Mouse (Mus musculus): ENCODE measurements around the gene Tmem223.

Gene Tmem223

DNA sequence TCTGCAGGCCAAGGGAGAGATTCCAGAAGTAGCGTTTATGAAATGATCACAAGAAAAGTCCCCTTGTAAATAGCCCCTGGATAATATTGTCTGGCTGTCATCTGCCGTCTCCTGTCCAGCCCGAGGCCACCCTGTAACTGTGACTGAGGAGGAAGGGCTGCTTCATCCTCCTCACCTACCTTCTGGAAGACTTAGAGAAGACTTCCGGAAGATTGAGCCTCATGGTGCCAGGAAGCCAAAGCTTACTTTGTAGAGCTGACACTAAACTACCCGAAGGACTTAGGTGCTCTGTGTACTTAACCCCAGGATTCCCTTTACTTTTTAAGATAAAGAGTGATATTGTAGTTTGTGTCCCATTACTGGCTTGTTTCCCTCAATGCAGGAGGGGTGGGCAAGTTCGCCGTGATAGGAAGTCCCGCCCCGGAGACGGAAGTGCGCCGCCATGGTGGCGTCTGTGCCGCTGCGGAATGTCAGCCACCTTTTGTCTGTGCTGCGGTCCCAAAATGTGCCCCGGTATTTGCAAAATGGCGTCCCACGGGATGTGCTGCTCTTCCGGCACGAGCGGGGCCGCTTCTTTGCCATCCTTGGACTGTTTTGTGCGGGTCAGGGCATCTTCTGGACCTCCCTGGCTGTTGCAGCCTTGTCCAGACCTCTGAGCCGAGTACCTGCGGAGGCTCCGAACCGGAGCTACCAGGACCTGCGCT, at the start of gene Tmem223:
Tmem223 (plus strand) TSS at position 430 of the 704 bp plus-strand sequence.
- in situ Hi-C loops (cut with MboI, MseI) = loop anchor here (25.0 kb wide), 1 partner anchor 1967 kb away; the partner anchor contains the start of gene Cd5

DNA sequence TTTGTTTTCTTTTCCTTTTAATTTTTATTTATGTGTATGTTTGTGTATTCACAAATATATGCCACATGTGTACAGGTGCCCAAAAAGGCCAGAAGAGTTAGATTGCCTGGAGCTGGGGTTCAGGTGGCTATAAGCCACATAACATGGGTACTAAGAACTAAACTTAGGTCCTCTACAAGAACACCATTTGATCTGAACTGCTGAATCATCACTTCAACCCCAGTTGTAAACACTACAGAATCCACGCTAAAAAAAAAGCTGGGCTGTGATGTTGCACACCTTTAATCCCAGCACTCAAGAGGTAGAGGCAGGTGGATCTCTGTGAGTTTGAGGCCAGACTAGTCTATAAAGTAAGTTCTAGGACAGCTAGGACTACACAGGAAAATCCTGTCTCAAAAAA, 49.4 kb upstream of the Tmem223 start:
- in situ Hi-C loops (cut with MboI, MseI) = loop anchor here (25.0 kb wide), 1 partner anchor 1234 kb away; the partner anchor contains the start of genes Atl3 and Rtn3

DNA sequence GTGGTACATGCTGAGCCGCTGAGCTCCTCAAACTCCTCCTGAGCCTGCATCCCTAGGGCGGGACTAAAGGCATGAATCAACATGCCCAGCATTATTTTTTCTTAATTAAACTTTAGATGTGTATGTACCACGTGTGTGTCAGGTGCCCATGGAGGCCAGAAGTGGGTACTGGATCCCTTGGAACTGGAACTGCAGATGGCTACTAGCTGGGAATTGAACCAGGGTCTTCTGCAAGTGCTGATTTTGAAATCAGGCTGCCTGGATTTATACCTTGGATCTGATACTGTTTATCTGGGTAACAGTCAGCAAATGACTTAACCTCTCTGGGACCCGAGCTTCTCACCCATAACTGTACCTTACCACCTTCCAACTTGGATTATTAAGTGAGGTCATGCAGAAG, 48.8 kb upstream of the Tmem223 start:
- in situ Hi-C loops (cut with MboI, MseI) = loop anchor here (25.0 kb wide), 1 partner anchor 1235 kb away; the partner anchor contains the start of genes Atl3 and Rtn3

DNA sequence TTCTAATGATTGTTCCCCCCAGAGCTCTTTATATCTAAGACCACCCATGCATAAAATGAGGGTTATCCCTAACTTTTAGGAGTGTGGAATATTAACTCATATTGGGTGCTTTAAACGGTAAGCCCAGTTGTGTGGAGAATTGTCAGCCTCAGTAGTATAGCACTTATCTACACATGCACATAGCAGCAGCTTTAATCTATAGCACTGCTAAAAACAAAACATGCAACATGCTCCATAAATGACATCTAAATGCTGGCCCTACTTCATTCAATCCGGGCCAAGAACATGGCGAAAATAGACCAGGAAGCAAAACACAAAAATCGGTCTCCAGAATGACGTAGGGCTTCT, 48.3 kb upstream of the Tmem223 start:
- in situ Hi-C loops (cut with MboI, MseI) = loop anchor here (25.0 kb wide), 1 partner anchor 1235 kb away; the partner anchor contains the start of genes Atl3 and Rtn3

DNA sequence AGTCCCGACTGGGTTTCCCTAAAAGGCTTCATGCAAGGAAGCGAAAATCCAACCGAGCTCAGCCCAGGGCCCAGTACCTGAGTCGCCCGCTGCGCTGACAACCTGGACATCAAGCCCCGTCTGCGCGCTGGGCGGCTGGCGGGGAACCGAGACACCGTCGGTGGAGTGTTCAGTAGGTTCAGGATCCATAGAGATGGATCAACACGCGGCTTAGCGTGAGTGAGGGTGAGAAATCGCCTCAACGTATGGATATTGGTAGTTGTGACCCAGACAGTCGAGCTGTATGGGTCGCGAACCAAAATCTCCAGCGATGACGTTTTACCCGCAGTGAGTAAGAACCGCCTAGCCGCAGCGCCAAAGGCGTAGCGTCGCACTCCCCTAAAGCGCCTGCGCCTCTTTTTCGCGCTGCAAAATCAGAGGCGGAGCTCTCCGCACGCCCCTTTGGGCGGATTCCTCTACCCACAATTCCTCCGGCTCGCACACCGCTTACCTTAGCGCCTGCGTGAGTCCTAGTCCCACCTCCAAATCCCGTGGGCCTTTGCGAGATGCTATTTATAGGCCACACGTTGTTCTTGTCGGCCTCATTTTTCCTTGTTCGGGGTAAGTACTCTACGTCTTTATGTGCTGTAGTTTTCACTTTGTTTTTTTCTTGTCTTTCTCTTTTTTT, 47.8 kb upstream of the Tmem223 start, which contains the start of gene Slc3a2:
Slc3a2 (minus strand) TSS at position 463 of the 667 bp plus-strand sequence.
- in situ Hi-C loops (cut with MboI, MseI) = loop anchor here (25.0 kb wide), 1 partner anchor 1236 kb away; the partner anchor contains the start of genes Atl3 and Rtn3

DNA sequence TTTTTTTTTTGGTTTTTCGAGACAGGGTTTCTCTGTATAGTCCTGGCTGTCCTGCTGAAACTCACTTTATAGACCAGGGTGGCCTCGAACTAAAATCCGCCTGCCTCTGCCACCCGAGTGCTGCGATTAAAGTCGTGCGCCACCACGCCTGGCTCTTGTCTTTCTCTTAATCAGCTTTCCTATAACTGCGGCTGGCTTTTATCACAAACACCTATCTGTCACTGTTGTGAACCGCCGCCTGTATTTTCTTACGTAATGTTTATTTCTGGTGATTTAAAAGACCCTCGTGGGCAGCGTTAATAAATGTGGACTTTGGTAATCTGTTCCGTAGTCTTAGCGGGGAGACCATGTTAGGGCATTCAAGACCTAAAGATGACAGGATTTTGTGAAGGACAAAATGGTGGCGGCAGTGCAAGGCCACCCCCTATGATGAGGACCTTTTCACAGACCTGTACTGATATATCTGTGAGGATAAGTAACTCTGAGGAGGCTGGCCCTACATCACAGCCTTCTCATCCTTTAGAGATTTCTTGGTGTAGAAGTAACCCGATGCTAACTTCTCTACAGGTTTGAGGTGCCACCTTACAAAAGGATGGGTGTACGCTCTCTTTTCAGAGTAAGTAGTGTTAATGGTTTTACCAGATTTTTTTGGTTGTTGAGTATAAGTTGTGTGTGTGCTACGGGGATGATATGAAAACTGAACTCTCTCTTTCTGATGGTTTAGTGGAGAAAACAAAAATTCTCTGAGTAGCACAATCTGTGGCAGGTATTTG, 47.0 kb upstream of the Tmem223 start:
- in situ Hi-C loops (cut with MboI, MseI) = loop anchor here (25.0 kb wide), 1 partner anchor 1236 kb away; the partner anchor contains the start of genes Atl3 and Rtn3

DNA sequence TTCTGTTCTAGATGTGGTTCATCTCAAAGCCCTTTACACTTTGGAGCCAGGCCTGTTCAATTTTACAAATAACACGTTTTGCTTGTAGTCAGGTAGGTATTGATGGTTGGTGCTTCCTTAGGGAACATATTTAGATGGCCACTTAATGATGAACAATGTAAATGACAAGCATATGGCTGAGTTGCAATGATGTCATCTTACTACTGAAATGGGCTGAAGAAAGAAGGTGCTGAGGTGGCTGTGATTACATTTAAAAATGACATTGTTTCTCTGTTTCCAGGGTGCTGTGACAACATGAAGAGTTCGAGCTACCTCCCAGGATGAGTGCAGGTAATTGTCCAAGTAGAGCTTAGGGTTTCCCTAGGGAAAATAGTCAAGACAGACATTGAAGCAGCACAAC, 46.4 kb upstream of the Tmem223 start:
- in situ Hi-C loops (cut with MboI, MseI) = loop anchor here (25.0 kb wide), 1 partner anchor 1237 kb away; the partner anchor contains the start of genes Atl3 and Rtn3

DNA sequence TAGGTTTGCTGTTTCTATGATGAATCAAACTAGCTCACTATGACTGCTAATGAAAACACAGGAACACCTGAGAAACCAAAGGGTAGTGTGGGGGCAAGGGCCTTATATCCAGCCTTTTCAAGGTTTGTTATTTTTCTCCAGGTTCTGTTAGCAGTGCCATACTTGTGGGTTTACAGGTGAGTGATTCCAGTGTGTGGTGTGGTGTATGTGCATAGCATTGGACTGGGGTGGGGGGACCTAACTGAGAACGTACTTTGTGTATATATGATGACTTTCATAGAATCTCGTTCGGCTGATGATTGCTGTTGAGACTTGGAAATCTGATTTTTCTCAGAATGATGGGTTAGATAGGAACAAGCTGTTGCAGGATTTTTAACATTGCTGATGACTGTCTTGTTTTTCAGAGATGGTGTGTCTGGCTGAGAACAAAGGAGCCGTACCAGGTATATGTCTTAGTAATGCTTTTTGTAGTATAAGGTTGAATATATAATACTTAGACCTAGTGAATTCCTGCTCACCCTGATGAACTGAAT, 45.6 kb upstream of the Tmem223 start:
- in situ Hi-C loops (cut with MboI, MseI) = loop anchor here (5.0 to 25.0 kb wide), 2 partner anchors 172 to 1688 kb away; partner anchors contain the start of genes Ganab and Stip1

DNA sequence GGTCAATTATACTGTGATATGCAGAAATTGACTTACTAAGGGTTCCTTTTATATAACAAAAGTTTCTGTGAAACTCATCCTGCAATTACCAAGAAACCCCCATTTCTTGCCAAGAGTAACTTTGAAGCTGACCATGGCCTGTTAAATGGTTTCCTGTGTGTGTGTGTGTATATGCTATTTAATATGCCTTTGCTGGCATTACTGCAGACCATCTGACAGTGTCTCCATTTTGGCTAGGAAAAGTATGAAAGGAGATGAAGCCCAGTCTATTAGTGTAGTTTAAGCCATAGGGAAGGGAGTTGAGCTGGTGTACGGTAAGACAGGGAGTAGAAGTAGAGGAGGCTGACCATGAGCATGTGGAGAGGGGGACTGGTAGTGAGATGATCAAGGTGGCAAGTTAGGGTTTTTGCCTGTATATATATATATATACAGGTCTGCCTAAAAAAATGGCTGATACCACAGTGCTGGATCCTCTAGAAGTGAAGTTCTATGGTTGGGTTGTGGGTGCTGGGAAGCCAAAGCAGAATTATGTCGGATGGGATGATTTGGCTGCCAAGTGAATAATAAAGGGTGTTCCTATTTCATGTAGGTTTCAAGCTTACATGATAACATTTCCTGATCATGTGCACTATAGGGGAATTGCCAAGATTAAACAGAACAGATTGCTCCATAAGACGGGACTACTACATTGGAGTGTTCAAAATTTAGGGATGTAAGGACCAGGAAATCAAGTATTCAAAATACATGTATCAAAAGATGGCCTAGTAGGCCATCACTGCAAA, 44.0 kb upstream of the Tmem223 start:
- in situ Hi-C loops (cut with MboI, MseI) = loop anchor here (5.0 to 25.0 kb wide), 2 partner anchors 171 to 1689 kb away; partner anchors contain the start of genes Ganab and Stip1

DNA sequence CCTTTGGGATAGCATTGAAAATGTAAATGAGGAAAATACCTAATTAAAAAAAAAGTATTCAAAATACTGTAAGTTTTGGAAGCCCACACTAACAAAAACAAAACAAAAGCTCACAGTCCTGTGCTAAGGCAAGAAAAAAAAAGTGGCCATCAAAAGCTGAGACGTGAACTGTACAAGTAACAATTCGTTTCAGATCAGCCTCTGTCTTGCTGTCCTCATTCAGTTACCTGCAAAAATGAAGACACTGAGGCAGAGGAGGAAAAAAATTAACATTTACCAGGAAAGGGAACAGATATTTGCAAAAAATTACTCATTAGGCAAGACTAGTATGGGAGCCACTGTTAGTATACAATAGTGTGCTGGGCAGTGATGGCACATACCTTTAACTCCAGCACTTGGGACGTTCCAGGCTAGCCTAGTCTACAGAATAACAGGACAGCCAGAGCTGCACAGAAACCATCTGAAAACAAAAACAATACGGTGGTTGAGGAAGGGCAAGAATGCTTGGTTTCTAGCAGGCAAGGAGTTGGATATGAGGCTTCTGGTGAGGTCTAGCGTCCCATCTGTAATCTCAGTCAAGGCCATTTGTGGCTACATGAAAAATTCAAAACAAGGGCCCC, 43.2 kb upstream of the Tmem223 start:
- in situ Hi-C loops (cut with MboI, MseI) = loop anchor here (5.0 to 25.0 kb wide), 2 partner anchors 170 to 1690 kb away; partner anchors contain the start of genes Ganab and Stip1

DNA sequence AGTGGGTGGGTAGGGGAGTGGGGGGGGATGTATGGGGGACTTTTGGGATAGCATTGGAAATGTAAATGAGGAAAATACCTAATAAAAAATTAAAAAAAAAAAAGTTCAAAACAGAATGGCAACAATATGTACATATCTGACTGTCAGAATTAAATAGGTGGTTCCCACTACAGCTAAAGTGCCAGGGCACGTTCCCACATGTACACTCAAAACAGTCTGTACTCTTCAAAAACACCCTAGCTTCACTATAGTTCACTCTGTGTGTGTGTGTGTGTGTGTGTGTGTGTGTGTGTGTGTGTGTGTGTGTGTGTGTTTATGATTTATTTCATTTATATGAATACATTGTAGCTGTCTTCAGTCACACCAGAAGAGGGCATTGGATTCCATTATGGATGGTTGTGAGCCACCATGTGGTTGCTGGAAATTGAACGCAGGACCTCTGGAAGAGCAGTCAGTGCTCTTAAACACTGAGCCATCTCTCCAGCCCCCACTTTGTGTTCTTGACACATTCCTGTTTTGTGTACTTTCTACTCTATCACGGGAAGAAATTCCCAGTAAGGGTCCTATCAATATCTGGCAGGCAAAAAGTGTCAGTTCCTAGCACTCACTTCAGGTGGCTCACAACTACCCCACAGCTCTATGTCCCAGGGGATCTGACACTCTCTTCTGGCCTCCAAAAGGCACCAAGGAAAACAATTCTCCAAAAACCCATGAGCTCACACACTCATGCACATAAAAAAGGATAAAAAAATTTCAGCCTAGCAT, 42.3 kb upstream of the Tmem223 start:
- in situ Hi-C loops (cut with MboI, MseI) = loop anchor here (5.0 to 25.0 kb wide), 2 partner anchors 169 to 1691 kb away; partner anchors contain the start of genes Ganab and Stip1

DNA sequence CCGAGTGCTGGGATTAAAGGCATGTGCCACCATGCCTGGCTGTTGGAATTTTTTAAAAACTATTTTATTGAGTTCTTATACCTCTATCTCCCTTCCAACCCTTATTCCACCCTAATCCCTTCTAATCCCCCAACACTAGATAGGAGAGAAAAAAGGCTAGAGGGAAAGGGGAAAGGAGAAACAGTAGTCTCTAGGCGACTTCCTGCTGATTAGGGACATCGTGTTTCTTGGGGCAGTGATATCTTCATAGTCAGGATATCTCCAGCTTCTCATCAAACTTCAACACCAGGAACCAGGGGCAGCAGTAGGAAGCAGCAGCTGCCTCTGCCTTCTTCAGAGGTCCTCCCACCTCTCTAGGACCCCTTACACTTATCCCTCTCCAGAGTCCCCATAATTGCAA, 36.5 kb upstream of the Tmem223 start:
- in situ Hi-C loops (cut with MboI, MseI) = loop anchor here (25.0 kb wide), 1 partner anchor 1697 kb away; the partner anchor contains the start of gene Stip1

DNA sequence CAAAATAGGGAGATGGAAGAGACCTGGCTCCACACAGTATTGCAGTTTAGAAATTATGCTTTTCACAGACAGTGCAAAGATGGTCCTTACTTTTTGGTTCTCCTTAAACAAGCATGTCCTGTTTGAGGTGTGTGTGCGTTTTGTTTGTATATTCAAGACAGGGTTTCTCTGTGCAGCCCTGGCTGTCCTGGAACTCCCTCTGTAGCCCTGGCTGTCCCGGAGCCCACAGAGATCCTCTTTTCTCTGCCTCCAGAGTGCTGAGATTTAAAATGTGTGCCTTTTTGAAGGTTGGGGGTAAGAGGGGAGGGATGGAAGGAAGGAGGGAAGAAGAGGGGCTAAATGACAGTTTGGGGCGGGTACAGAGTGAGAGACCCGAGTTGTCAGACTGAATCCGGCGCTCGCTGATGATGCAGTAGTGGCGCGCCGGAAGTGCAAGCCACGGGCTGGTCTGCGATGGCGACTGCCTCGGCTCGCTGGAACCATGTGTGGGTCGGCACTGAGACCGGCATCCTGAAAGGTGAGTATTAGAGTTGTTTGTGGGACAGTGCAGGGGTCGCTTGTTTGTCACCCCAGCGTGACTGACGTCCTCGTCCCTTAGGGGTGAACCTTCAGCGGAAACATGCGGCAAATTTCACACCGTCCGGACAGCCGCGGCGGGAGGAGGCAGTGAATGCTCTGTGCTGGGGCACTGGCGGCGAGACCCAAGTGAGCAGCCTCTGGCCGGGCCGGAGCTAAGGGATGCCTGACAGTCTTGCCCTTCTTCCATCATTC, 35.2 kb upstream of the Tmem223 start, which contains the start of gene Wdr74:
Wdr74 (plus strand) TSS at position 439 of the 771 bp plus-strand sequence.
- in situ Hi-C loops (cut with MboI, MseI) = loop anchor here (25.0 kb wide), 1 partner anchor 1698 kb away; the partner anchor contains the start of gene Stip1

DNA sequence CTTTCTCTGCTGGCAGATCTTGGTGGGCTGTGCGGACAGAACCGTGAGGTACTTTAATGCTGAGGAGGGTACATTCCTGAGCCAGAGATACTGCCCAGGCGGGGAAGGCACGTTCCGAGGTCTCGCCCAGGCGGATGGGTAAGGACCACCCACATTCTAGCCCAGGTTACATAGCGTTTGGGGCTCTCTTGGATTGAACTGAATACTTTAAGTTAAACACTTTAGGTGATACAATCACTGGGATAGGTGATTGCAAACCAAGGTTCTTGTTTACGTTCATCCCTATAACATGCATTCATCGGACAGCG, 34.7 kb upstream of the Tmem223 start:
- in situ Hi-C loops (cut with MboI, MseI) = loop anchor here (25.0 kb wide), 1 partner anchor 1699 kb away; the partner anchor contains the start of gene Stip1

DNA sequence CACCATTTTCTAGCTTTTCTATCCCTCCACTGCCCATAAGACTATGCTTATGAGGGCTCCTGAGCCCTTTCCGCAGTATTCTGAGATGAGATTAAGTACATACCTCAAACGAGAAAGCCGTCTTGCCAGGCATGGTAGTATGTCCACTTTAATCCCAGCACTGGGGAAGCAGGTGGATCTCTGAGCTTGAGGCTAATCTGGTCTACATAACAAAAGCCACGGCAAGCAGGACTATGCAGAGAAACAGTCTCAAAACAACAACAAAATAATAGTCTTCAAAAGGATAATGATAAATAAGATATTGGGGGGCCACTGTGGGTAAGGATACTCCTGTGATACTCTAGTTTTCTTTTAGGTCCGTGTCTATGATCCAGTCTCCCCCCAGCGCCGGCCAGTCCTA, 31.9 kb upstream of the Tmem223 start:
- in situ Hi-C loops (cut with MboI, MseI) = loop anchor here (25.0 kb wide), 1 partner anchor 1702 kb away; the partner anchor contains the start of gene Stip1

DNA sequence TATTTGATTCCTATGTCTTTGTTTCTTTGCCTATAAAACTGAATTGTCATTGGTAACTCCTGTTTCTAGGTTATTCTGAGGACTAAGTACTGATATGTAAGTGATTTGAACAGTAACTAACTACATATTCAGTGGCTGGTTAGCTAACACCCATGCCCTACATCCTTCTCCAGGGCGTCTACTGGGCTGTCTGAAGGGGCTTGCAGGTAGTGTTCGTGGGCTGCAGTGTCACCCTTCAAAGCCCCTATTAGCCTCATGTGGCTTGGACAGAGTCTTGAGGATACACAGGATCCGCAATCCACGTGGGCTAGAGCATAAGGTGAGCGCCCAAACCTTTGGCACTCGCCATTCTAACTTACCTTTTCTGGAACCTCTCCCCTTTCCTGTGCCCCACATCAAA, 31.1 kb upstream of the Tmem223 start:
- in situ Hi-C loops (cut with MboI, MseI) = loop anchor here (25.0 kb wide), 1 partner anchor 1702 kb away; the partner anchor contains the start of gene Stip1

DNA sequence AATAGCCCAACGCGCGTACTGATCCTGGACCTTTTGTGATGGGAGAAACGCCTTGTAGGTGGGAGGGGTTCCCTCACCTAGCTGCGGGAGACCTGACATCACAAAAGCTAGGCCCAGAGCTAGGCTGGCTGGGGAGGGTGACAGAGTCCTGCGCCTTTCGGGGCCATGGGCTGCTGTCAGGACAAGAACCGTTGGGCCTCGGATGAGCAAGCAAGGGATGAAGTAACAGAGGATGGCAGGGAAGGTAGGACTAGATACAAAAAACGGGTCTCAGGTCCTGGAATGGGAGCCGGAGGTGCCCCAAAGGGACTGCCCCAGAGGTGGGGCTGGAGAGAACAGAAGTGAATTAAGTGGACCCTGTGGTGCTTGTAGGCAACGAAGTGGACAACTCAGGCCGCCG, 30.2 kb upstream of the Tmem223 start, which contains the start of gene 1700092M07Rik:
1700092M07Rik (plus strand) TSS at position 116 of the 400 bp plus-strand sequence.
- in situ Hi-C loops (cut with MboI, MseI) = loop anchor here (25.0 kb wide), 1 partner anchor 1703 kb away; the partner anchor contains the start of gene Stip1

Measured in T-helper 1 cell (primary cell).